Mouse (Mus musculus) myocyte (in vitro differentiated cells): ENCODE measurements around the gene Pask. TPM values are rescaled to one million over a fixed set of nuclear protein-coding genes. Genes with fewer than 3 reads are reported as not detected.

ENCODE experiments used
- H3K27me3 ChIP-seq: one replicate; pipeline ENCODE4 v1.6.1; 2011; ENCODE audit not compliant: control insufficient read depth, insufficient read depth, insufficient read length
- H3K36me3 ChIP-seq: one replicate; pipeline ENCODE4 v1.6.1; 2011; ENCODE audit not compliant: control insufficient read depth, insufficient read depth
- H3K4me2 ChIP-seq: one replicate; pipeline ENCODE4 v1.6.1; 2011; ENCODE audit warnings: low read depth, control low read depth
- H3K4me3 ChIP-seq: one replicate; pipeline ENCODE4 v1.5.1; 2011; ENCODE audit warnings: mild to moderate bottlenecking, control low read depth, moderate library complexity
- H3K79me2 ChIP-seq: one replicate; pipeline ENCODE4 v1.6.1; 2011; ENCODE audit not compliant: control insufficient read depth, insufficient read depth
- H3ac ChIP-seq: one replicate; pipeline ENCODE4 v1.6.1; 2011; ENCODE audit not compliant: control insufficient read depth, insufficient read length
- CEBPB ChIP-seq: IDR thresholded peaks from 2 replicates; pipeline ENCODE4 v1.6.1; 2011; ENCODE audit warnings: mild to moderate bottlenecking, moderate library complexity; ENCODE audit not compliant: poor library complexity, insufficient read depth, severe bottlenecking
- E2F4 ChIP-seq: IDR thresholded peaks from one replicate; pipeline ENCODE4 v1.6.1; 2011; ENCODE audit warnings: mild to moderate bottlenecking, control low read depth, moderate library complexity; ENCODE audit not compliant: insufficient read depth
- MAX ChIP-seq: IDR thresholded peaks from one replicate; pipeline ENCODE4 v1.6.1; 2011; ENCODE audit warnings: low read depth, mild to moderate bottlenecking, control low read depth
- MYOD1 ChIP-seq, 3 experiments: IDR thresholded peaks; one replicate each; pipeline ENCODE4 v1.6.1; 2011; ENCODE audit warnings: control low read depth in 2 of 3, low read depth in 2 of 3, mild to moderate bottlenecking in 2 of 3, moderate library complexity in 1 of 3; ENCODE audit not compliant: insufficient read length in 2 of 3, control insufficient read depth in 1 of 3
- MYOG ChIP-seq, 3 experiments: IDR thresholded peaks; one replicate each; pipeline ENCODE4 v1.6.1; 2011; ENCODE audit warnings: control low read depth in 2 of 3, low read depth in 2 of 3, mild to moderate bottlenecking in 2 of 3; ENCODE audit not compliant: insufficient read length in 2 of 3, control insufficient read depth in 1 of 3, insufficient read depth in 1 of 3
- POLR2A ChIP-seq: IDR thresholded peaks from one replicate; pipeline ENCODE4 v1.6.1; 2011; ENCODE audit warnings: low read depth, mild to moderate bottlenecking, control low read depth, moderate library complexity; ENCODE audit not compliant: insufficient read length
- POLR2AphosphoS2 ChIP-seq: IDR thresholded peaks from one replicate; pipeline ENCODE4 v1.6.1; 2011; ENCODE audit warnings: low read depth, control low read depth; ENCODE audit not compliant: insufficient read length
- REST ChIP-seq: IDR thresholded peaks from one replicate; pipeline ENCODE4 v1.6.1; 2011; ENCODE audit warnings: mild to moderate bottlenecking, control low read depth, moderate library complexity; ENCODE audit not compliant: insufficient read depth, insufficient read length
- SRF ChIP-seq: IDR thresholded peaks from one replicate; pipeline ENCODE4 v1.6.1; 2011; ENCODE audit warnings: low read depth; ENCODE audit not compliant: control insufficient read depth, insufficient read length
- TCF12 ChIP-seq: IDR thresholded peaks from one replicate; pipeline ENCODE4 v1.6.1; 2011; ENCODE audit warnings: mild to moderate bottlenecking, control low read depth; ENCODE audit not compliant: poor library complexity, insufficient read depth, severe bottlenecking
- TCF3 ChIP-seq: IDR thresholded peaks from one replicate; pipeline ENCODE4 v1.6.1; 2011; ENCODE audit warnings: low read depth, control low read depth; ENCODE audit not compliant: insufficient read length
- USF1 ChIP-seq: IDR thresholded peaks from one replicate; pipeline ENCODE4 v1.6.1; 2011; ENCODE audit warnings: low read depth, mild to moderate bottlenecking, control low read depth, moderate library complexity
- polyA plus RNA-seq: library from polyadenylated mRNA; unstranded; fragments of >200 nt; fragmentation: generic; extraction: Trizol; gene quantifications from one replicate; pipeline ENCODE4 v1.2.1, GENCODE M21; 2012; ENCODE audit warnings: missing spikeins

The Pask gene
- polyA plus RNA-seq, 1 experiment = 2.7 TPM

DNA sequence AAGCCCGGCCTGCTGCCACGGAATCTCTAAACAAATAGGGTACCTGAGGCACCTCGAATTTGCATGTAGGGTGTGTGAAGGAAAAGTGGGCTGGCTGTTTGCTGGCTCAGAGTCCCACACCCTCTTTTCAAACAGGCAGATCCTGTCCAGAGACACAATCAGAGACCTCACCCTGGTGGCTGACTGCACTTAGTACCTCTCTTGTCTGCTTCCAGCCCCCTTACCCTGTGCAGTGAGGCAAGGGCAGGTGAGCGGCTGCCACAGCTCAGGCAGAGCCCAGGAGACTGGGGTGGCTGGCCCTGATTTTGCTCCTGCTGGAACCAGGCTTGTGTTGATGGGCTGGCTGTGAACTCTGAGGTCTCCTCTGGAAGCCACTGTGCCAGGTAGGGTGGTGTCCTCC, 30.4 kb upstream of the Pask start, which contains the start of gene Ano7:
TSS of gene Ano7 (plus strand) at position 266 of the 400 bp plus-strand sequence.
- H3K4me3 ChIP-seq = no peak within 1 kb of the TSS
- H3K79me2 ChIP-seq = no peaks in the 10 kb centered on the region
- TF ChIP-seq MYOG (IDR thresholded peaks at IDR 0.05; ENCODE audit: control insufficient read depth in 1 of 3, insufficient read depth in 1 of 3, insufficient read length in 2 of 3, low read depth in 2 of 3) = no peak
- no peak for TF ChIP-seq CEBPB
- TF ChIP-seq MAX = no peak
- TF ChIP-seq SRF = no peak
- no peak for TF ChIP-seq E2F4
- no peak for TF ChIP-seq REST
- no peak for TF ChIP-seq POLR2A
- TF ChIP-seq TCF12 = no peak
- no peak for TF ChIP-seq MYOD1 (IDR thresholded peaks at IDR 0.05; ENCODE audit: control insufficient read depth in 1 of 3, insufficient read length in 2 of 3, low read depth in 2 of 3)
- TF ChIP-seq POLR2AphosphoS2 = no peak
- no peak for TF ChIP-seq USF1
- no peak for TF ChIP-seq TCF3
- no peak within 1 kb of the TSS for H3K4me2 ChIP-seq
- peaks cover 12% of the 10 kb centered on the region for H3K27me3 ChIP-seq
- H3K36me3 ChIP-seq = no peaks in the 10 kb centered on the region
- no peak within 1 kb of the TSS for H3ac ChIP-seq

DNA sequence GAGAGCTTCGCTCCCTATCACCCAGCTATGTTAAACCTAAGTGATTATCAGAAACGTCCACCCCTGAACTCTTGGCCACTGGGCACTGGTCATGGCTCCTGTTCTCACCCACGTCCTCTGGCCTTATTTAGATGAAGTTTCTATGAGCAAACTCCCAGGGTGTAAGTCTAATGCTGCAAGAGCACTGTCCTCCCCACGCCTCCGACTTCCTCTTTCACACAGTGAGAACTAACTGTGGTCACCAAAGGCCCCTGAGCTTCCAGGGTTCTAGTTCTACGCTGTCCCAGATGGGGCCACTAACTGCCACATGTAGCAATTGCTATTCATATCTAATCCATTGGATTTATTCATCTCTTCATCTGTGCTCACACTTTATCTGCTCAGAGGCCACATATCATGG, 22.4 kb upstream of the Pask start:
- H3K27me3 ChIP-seq = no peaks in the 10 kb centered on the region
- H3K79me2 ChIP-seq = no peaks in the 10 kb centered on the region
- no peak for TF ChIP-seq POLR2AphosphoS2
- no peak for TF ChIP-seq USF1
- peaks cover 31% of the 10 kb centered on the region for H3K36me3 ChIP-seq
- no peak overlapping the region for H3K4me3 ChIP-seq
- H3K4me2 ChIP-seq = no peak overlapping the region
- H3ac ChIP-seq = no peak overlapping the region

GRCm38 (mm10) chr1:93362661-93363060, 19.4 kb upstream of the Pask start:
- no peak overlapping the region for H3ac ChIP-seq
- H3K4me3 ChIP-seq = no peak overlapping the region
- H3K27me3 ChIP-seq = no peaks in the 10 kb centered on the region
- peaks cover 35% of the 10 kb centered on the region for H3K36me3 ChIP-seq
- TF ChIP-seq TCF12 = no peak
- TF ChIP-seq SRF = no peak
- TF ChIP-seq USF1 = no peak
- no peak for TF ChIP-seq MYOG (IDR thresholded peaks at IDR 0.05; ENCODE audit: control insufficient read depth in 1 of 3, insufficient read depth in 1 of 3, insufficient read length in 2 of 3, low read depth in 2 of 3)
- no peak for TF ChIP-seq MYOD1 (IDR thresholded peaks at IDR 0.05; ENCODE audit: control insufficient read depth in 1 of 3, insufficient read length in 2 of 3, low read depth in 2 of 3)
- no peak for TF ChIP-seq CEBPB
- TF ChIP-seq TCF3 = no peak
- no peak for TF ChIP-seq POLR2A
- no peak for TF ChIP-seq E2F4
- no peak for TF ChIP-seq POLR2AphosphoS2
- no peak for TF ChIP-seq MAX
- no peak for TF ChIP-seq REST
- no peaks in the 10 kb centered on the region for H3K79me2 ChIP-seq
- H3K4me2 ChIP-seq = no peak overlapping the region

- Histone ChIP-seq H3K79me2 (no peaks in the 10 kb centered on the region), H3K27me3 (no peaks in the 10 kb centered on the region)
- TF ChIP-seq POLR2A = no peak
- no peak for TF ChIP-seq SRF
- TF ChIP-seq MAX = no peak
- no peak for TF ChIP-seq TCF12
- no peak for TF ChIP-seq MYOD1 (IDR thresholded peaks at IDR 0.05; ENCODE audit: control insufficient read depth in 1 of 3, insufficient read length in 2 of 3, low read depth in 2 of 3)
- no peak for TF ChIP-seq CEBPB
Observed at GRCm38 (mm10) chr1:93352724-93353123, 9.4 kb upstream of the Pask start.

DNA sequence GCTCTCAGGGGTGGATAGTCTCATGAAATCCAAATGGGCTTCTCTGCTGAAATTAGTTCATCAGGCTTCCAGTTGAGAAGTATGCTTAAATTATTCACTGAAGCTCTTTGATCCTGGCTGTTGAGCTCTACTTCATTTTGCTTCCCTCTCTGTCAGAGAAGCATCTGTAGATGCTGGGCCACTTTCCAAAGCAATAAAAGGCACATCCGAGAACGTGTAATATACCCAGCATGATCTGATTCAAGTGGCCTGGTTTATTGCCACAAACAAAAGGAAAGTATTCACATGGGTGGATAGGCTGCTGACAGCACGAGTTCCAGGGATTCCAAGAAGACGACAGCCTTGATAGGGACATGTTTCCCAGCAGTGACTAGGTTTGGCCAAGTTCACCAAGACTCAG, 6.4 kb upstream of the Pask start:
- H3K36me3 ChIP-seq = peaks cover 20% of the 10 kb centered on the region
- H3K79me2 ChIP-seq = peaks cover 14% of the 10 kb centered on the region

More at GRCm38 (mm10) chr1:93352724-93353123, 9.4 kb upstream of the Pask start:
- Histone ChIP-seq H3K36me3 (peaks cover 24% of the 10 kb centered on the region), H3K4me3 (no peak overlapping the region), H3ac (no peak overlapping the region), H3K4me2 (no peak overlapping the region)

More for the DNA sequence above, 6.4 kb upstream of the Pask start:
- H3ac ChIP-seq = no peak overlapping the region
- no peak overlapping the region for H3K4me2 ChIP-seq
- TF ChIP-seq MYOG (IDR thresholded peaks at IDR 0.05; ENCODE audit: control insufficient read depth in 1 of 3, insufficient read depth in 1 of 3, insufficient read length in 2 of 3, low read depth in 2 of 3) (no peak), MAX (no peak), POLR2A (no peak), USF1 (no peak), MYOD1 (IDR thresholded peaks at IDR 0.05; ENCODE audit: control insufficient read depth in 1 of 3, insufficient read length in 2 of 3, low read depth in 2 of 3) (no peak)
- no peak overlapping the region for H3K4me3 ChIP-seq
- no peaks in the 10 kb centered on the region for H3K27me3 ChIP-seq
